31 mouse cellular contexts compared by ENCODE assay signal in the genomic region with DNA sequence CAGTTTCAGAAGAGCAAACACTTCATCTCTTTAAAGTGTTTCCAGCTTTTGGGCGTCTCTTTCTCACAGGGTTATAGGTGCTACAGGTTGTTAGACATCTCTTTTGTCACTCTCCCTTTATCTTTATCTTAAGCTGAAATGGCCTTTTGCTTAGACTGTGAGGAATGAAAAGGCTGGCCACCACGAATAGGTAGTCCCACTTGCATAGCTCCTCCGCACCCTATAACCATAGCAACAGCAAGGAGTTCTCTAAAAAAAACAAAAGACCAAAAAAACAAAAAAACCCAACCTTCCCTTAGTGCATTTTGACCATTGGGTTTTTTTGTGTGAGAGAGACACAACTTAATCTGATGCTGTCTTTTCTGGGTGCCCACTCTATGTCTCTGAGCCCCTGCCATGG.
"Had no signal": no experiment of that assay in that cellular context is flagged by ENCODE, and none has a peak within 500 bp of the region (broad histone marks: within the 10 kb centered on the region; RNA-seq: fewer than 3 reads in every experiment).

No protein-coding gene starts in this region.

- ATAC-seq: liver, embryonic 12.5 days; liver, postnatal 0 days; lung, postnatal 0 days; midbrain, embryonic 13.5 days; midbrain, embryonic 15.5 days; midbrain, embryonic 16.5 days had no signal

- H3K27ac ChIP-seq: limb, embryonic 10.5 days; limb, embryonic 12.5 days; limb, embryonic 13.5 days; limb, embryonic 15.5 days; liver, embryonic 12.5 days; liver, embryonic 13.5 days; liver, embryonic 14.5 days; liver, embryonic 15.5 days; lung, embryonic 15.5 days; macrophage; midbrain, embryonic 10.5 days; midbrain, embryonic 12.5 days; midbrain, embryonic 13.5 days; midbrain, embryonic 15.5 days; neural tube, embryonic 12.5 days; neural tube, embryonic 13.5 days had no signal

- H3K4me3 ChIP-seq: limb, embryonic 10.5 days; limb, embryonic 12.5 days; limb, embryonic 13.5 days; limb, embryonic 15.5 days; liver, embryonic 12.5 days; liver, embryonic 13.5 days; liver, embryonic 15.5 days; lung, embryonic 15.5 days; megakaryocyte, embryonic 14.5 days; midbrain, embryonic 10.5 days; midbrain, embryonic 12.5 days; midbrain, embryonic 13.5 days; midbrain, embryonic 15.5 days; myocyte; neural tube, embryonic 12.5 days; neural tube, embryonic 13.5 days had no signal

- DNase-seq: left cerebral cortex, postnatal 4 days; liver; liver, embryonic 13.5 days; liver, postnatal 0 days; lung, adult 18-20 months; lung, adult 2 months; lung, embryonic 14.5 days; lung, postnatal 10 days; lung, postnatal 14 days; lung, postnatal 36 days; lung, postnatal 4 days; midbrain, embryonic 14.5 days had no signal
